Mouse (Mus musculus) adipocyte (in vitro differentiated cells): Measurements from ENCODE around the gene Ccnl2.

Source experiments
- DNase-seq: peaks from one replicate; pipeline ENCODE4 v3.0.0-alpha.2; 2016; ENCODE audit warnings: low spot score

Gene Ccnl2

DNA sequence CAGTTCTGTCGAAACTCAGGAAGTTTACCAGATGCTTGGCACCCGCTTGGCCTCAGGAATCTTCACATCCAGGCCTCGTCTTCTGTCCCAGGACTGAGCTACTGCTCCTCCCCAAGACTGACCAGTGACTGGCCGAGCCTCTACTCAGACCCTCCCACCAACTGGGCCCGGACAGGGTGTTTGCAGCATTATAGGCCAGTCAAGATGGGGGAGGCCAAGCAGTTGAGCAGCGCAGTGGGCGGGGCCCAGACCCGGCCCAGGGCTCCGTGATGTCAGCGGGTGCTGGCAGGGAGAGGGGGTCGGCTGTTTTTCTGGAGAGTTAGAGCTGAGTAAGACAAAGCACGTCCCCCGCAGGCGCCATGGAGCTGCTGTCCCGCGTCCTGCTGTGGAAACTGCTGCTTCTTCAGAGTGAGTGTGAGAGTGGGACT, 27.2 kb downstream of the Ccnl2 start, which contains the start of gene Mxra8:
Gene Mxra8, plus strand, starts transcription at position 198 of the 428 bp plus-strand sequence.
- DNase-seq: peak; percentile 96

DNA sequence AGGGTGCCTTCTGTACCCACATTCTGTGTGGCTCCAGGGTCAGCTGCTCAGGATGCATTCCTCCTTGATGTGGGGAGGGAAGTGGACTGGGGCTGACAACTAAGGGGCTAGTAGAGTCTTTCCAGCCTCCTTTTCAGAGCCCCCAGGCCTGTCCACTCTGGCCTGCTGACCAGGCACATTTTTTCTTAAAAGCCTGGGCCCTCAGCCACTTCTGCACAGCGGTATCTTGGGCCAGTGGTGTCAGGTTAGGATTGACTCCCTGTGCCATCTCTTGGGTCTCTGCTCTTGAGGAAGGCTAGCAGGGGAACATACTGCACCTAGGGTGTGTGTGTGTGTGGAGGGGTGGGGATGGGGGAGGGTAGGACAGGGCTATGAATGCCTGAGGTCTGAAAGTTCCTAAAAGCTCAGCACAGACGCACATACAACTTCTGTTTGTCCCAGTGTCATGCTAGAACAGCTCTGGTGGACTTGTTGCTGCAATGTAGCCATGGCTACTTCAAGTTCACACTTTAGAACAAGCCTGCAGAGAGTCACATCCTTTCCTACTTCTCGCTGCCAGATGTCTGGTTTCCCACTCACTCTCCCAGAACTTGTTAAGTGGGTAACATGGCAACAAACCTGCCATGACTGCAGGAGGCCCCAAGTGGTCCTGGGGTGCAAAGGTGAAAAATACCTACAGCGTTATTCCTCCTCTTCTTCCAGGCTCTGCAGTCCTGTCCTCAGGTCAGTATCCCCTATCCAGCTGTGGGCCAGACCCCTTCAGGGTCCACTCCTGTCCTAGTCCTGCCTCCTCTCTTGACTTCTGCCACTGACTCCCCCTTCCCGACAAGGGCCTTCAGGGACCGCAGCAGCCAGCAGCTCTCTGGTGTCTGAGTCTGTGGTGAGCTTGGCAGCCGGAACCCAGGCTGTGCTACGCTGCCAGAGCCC, 28.1 kb downstream of the Ccnl2 start:
- peak; percentile 60 for DNase-seq

GRCm38 (mm10) chr4:155841003-155841454, 28.7 kb downstream of the Ccnl2 start:
- DNase-seq: peak; percentile 38

DNA sequence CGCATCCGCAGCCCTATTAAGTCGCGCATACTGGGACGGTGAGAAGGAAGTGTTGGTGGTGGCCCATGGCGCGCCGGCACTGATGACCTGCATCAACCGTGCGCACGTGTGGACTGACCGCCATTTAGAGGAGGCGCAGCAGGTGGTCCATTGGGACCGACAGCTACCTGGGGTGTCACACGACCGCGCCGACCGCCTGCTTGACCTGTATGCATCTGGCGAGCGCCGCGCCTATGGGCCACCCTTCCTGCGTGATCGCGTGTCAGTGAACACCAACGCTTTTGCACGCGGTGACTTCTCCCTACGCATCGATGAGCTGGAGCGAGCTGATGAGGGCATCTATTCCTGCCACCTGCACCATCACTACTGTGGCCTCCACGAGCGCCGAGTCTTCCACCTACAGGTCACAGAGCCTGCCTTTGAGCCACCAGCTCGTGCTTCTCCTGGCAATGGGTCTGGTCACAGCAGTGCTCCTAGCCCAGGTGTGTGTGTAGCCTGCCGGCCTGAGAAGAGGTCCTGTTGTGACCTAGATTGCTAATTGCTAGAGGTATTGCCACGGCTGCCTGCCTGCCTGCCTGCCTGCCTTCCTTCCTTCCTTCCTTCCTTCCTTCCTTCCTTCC, 29.5 kb downstream of the Ccnl2 start:
- DNase-seq: no peak

GRCm38 (mm10) chr4:155843231-155843630, 30.9 kb downstream of the Ccnl2 start:
- DNase-seq: no peak

DNA sequence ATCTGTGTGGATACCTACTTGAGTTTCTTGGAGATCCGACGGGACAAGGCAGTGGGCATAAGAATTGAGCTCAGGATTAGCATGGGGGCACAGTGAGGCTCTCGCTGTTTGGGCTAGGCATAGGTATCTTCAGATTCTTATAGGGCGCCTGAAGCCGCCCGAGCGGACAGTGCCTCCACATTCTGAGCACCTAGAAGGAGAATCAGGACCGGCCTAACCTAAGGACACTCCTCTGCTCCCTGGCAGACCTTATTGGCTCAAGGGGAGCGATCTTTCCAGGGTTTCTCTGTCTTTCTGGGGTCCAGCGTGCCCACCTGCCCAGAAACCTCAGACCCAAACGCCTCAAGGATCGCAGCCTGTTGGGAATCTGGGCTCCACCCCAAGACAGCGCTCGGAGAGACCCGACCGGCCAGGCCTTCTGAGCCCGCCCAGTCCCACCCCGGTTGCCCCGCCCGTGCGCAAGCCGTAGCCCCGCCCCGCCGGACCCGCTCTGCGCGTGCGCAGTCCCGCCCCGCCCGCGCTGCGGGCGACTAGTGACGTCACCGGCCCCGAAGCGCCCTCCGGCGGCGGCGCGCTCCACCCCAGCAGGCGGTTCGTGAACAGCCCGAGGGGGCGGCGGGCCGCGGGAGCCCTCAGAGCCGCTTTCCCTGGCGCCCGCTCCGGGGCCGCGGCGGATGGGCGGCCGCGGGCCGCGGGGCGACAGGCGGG, 34.7 kb downstream of the Ccnl2 start, which contains the start of gene Dvl1:
Gene Dvl1, plus strand, starts transcription at position 532 of the 708 bp plus-strand sequence.
- peak; percentile 86 for DNase-seq

GRCm38 (mm10) chr4:155847591-155848352, 35.5 kb downstream of the Ccnl2 start:
- DNase-seq: peak; percentile 27

GRCm38 (mm10) chr4:155848434-155849095, 36.3 kb downstream of the Ccnl2 start:
- DNase-seq: peak; percentile 31

GRCm38 (mm10) chr4:155849391-155849790, 37.1 kb downstream of the Ccnl2 start:
- DNase-seq: no peak

DNA sequence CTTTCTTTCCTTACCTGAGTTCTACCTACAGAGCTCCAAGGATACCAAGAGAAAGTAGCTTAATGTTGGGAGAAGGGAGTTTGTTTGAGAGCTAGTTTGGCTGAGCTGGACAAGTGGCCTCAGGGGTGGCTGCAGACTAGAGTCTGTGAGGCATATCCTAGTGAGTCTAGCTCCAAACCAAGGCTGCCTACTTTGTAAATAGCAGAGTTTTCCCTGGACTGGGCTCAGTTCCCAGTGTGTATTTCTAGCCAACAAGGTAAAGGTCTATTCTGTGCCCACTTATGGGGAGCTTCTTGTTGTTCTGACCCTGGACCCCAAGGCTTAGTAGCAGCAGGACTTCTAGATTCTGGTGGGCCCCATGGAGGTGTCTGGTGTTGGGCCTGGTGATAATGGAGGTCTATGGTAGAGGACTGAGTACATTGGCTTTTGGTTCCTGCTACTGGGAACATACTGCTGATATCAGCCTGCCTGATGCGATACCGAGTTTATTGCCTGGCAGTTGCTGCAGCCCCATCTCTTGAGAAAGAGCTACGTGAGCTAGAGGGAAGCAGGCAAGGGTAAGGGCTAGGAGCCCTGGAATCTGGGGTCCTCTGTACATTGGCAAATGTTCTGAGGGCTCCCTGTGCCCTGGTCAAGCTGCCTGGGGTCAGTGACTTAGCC, 37.6 kb downstream of the Ccnl2 start:
- no peak for DNase-seq

DNA sequence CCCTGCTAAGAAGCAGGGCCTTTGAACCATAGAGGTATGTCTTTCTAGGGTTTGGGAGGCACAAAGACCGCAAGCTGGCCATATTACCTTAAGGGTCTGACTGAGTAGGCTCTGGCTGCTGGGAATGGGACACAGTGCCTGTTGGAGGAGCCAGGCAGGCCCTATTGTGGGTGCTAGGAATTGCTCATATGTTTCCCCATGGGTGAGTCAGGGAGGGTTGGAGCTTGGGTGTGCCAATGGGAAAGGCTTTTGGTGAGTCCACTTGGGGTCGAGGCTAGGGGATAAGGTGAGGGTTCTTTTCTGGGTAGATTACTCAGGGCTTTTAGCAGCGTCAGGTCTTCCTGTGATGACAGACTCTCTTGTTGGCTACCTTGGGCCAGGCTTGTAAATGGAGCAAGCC, 39.1 kb downstream of the Ccnl2 start:
- DNase-seq: no peak

DNA sequence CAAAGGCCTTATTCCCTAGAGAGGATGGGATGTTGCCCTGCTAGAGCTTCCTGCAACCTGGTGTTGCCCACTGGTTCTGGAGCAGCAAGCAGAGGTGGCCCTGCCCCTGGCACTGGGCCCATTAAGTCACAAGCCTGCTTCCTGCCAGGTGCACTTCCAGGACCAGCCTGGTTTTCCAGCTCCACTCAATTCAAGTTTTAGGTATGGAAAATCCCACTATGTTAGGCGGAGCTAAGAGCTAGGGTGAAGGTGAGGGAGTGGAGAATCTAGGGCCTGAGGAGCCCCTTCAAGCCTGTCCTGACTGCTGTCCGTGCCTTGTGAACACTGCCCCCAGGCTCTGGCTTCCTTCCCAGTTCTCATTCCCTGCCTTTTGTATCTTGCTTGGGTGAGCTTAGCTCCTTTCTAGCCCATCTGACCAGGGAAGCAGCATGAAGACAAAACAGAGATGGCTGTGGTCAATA, 39.7 kb downstream of the Ccnl2 start:
- no peak for DNase-seq

DNA sequence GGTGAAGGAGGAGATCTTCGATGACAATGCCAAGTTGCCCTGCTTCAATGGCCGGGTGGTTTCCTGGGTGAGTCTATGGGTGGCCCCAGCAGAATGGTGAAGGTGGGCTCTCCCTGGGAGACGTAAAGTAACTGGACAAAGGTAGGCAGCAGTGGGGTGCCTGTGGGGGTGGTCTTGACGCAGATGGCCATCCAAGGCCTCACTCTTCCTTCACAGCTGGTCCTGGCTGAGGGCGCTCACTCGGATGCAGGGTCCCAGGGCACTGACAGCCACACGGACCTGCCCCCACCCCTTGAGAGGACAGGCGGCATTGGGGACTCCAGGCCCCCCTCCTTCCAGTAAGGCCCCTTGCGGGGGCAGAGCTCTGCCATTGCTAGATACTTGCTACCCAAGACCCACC, 41.1 kb downstream of the Ccnl2 start:
- DNase-seq: no peak

GRCm38 (mm10) chr4:155854991-155855390, 42.7 kb downstream of the Ccnl2 start:
- no peak for DNase-seq

DNA sequence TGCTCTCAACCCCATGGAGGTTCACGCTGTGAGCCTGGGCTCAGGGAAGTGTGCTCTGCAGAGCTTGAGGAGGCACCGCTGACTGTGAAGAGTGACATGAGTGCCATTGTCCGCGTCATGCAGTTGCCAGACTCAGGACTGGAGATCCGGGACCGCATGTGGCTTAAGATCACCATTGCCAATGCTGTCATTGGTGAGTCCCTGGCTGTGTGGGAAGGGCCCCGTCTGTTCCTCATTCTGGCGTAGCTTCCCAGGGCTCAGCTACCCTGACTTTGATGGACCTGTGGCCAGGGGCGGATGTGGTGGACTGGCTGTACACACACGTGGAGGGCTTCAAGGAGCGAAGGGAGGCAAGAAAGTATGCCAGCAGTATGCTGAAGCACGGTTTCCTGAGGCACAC, 43.8 kb downstream of the Ccnl2 start:
- DNase-seq: no peak

- DNase-seq: no peak
These were observed 44.6 kb downstream of the Ccnl2 start for GRCm38 (mm10) chr4:155856881-155857280.

DNA sequence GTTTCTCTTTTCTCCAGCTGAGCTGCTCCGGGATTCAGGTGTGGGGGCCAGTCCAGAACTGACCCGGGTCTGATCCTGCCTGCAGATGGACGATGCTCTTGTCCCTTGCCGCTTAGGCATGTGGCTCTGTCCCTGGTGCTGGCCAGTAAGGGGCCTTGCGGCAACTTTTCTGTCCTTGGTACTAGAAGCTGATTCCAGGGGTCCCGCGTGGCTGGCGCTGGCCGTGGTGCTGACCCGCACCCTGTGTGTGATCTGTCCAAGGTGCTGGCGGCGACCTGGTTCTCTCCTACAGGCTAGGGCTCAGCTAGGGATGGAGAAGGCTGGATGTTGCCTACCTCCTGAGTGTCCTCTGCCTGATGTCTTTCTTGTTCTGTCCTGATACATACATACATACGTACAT, 47.0 kb downstream of the Ccnl2 start:
- no peak for DNase-seq

GRCm38 (mm10) chr4:155861787-155862186, 49.5 kb downstream of the Ccnl2 start:
- no peak for DNase-seq

- DNase-seq: no peak
These were observed 50.7 kb downstream of the Ccnl2 start, which contains the start of gene Tas1r3 for GRCm38 (mm10) chr4:155863001-155863400. Gene Tas1r3 (minus strand): TSS chr4:155863362.

DNA sequence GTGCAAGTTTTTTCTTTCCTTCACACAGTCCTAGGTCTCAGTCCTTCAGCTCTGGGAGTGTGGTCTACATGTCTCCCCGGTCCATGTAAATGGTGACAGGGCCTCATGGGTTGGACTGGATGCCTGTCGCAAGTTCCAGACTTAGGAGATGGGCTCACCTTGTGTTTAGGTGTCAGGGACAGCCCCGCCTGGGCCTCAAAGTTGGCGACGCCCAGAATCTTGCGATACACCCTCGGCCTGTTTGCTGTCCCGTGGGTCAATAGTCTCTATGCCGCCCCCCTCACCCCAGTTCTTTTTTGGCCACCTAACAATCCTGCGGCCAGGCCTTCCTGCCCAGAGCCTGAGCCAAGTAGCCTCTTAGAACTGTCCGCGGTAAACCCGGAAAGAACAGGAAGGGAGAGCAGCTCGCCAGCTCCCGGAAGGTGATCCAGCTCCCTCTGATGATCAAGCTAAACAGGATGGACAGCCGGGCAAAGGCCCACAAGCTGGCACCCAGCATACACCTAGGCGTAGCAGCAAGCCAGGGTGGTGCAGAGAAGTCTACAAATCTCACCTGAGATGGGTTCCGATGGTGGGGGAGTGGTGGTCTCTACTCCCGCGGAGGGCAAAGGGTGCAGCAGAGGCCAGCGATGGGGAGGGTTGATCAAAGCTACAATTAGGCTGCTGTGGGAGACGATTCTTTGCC, 56.5 kb downstream of the Ccnl2 start:
- peak; percentile 49 for DNase-seq
